Mouse (Mus musculus) kidney, embryonic 16.5 days (tissue): ENCODE measurements at regions not wholly inside any gene's neighbourhood (a gene's known extent, or its start where the extent isn't known, plus 50 kb on each side); places are given as distances from the start of the nearest gene placed in this dataset.

Experiments used
- ATAC-seq: fragments of 200-750 bp; cut with Nextera tagmentation; 2 replicates; pipeline ENCODE4 v1.8.0; 2017; ENCODE audit warnings: moderate TSS enrichment; ENCODE audit not compliant: low FRiP score, low TSS enrichment
- H3K27ac ChIP-seq: fragments of 300-500 bp; sonication (generic); 2 replicates; pipeline ENCODE4 v1.5.1; 2014; ENCODE audit warnings: low read length
- H3K27me3 ChIP-seq: fragments of 300-500 bp; sonication (generic); 2 replicates; pipeline ENCODE4 v1.6.1; 2014; ENCODE audit warnings: low read length, control low read depth, mixed read lengths; ENCODE audit not compliant: insufficient read depth
- H3K36me3 ChIP-seq: fragments of 300-500 bp; sonication (generic); 2 replicates; pipeline ENCODE4 v1.6.1; 2014; ENCODE audit warnings: low read length, control low read depth, mixed read lengths; ENCODE audit not compliant: insufficient read depth
- H3K4me1 ChIP-seq: fragments of 300-500 bp; sonication (generic); 2 replicates; pipeline ENCODE4 v1.6.1; 2014; ENCODE audit warnings: low read length, control low read depth, mixed read lengths; ENCODE audit not compliant: insufficient read depth
- H3K4me2 ChIP-seq: fragments of 300-500 bp; sonication (generic); replicated peaks from 2 replicates; pipeline ENCODE4 v1.6.1; 2014; ENCODE audit warnings: low read depth, low read length
- H3K4me3 ChIP-seq: fragments of 300-500 bp; sonication (generic); 2 replicates; pipeline ENCODE4 v1.5.1; 2014; ENCODE audit warnings: mild to moderate bottlenecking, low read length
- H3K9ac ChIP-seq: fragments of 300-500 bp; sonication (generic); replicated peaks from 2 replicates; pipeline ENCODE4 v1.6.1; 2014; ENCODE audit warnings: low read length
- H3K9me3 ChIP-seq: fragments of 300-500 bp; sonication (generic); 2 replicates; pipeline ENCODE4 v1.6.1; 2016; ENCODE audit warnings: low read length, control low read depth
- WGBS: fragments of 180-500 bp; shearing (Covaris S2); extraction: QIAGEN DNeasy Blood & Tissue Kit; methylation state at CpG from one replicate; pipeline ENCODE4 v1.1.7; 2014; 5-methylcytosine and 5-hydroxymethylcytosine counted together

GRCm38 (mm10) chr2:50417135-50417534 is 120.5 kb upstream of the Mmadhc start:
- Histone ChIP-seq H3K4me1 (no peaks in the 10 kb centered on the region), H3K27ac (no peak overlapping the region), H3K4me2 (no peak overlapping the region), H3K27me3 (no peaks in the 10 kb centered on the region), H3K4me3 (no peak overlapping the region), H3K9ac (no peak overlapping the region), H3K9me3 (no peaks in the 10 kb centered on the region), H3K36me3 (no peaks in the 10 kb centered on the region)
- ATAC-seq: no peak
- WGBS: 98% methylated on average over 5 of the region's 5 CpGs

GRCm38 (mm10) chr2:50416056-50416455 is 119.5 kb upstream of the Mmadhc start:
- WGBS: 91% methylated on average over 2 of the region's 2 CpGs
- no peak for ATAC-seq
- H3K4me2 ChIP-seq: no peak overlapping the region
- no peak overlapping the region for H3K4me3 ChIP-seq
- no peaks in the 10 kb centered on the region for H3K36me3 ChIP-seq
- H3K27ac ChIP-seq: no peak overlapping the region
- no peak overlapping the region for H3K9ac ChIP-seq
- H3K9me3 ChIP-seq: no peaks in the 10 kb centered on the region
- H3K27me3 ChIP-seq: no peaks in the 10 kb centered on the region
- H3K4me1 ChIP-seq: no peaks in the 10 kb centered on the region

- H3K27ac ChIP-seq: no peak overlapping the region
- 83% methylated on average over 4 of the region's 4 CpGs for WGBS
- no peaks in the 10 kb centered on the region for H3K27me3 ChIP-seq
- H3K4me1 ChIP-seq: no peaks in the 10 kb centered on the region
- H3K4me3 ChIP-seq: no peak overlapping the region
- no peaks in the 10 kb centered on the region for H3K36me3 ChIP-seq
- no peak overlapping the region for H3K4me2 ChIP-seq
- no peak for ATAC-seq
- no peak overlapping the region for H3K9ac ChIP-seq
- H3K9me3 ChIP-seq: no peaks in the 10 kb centered on the region
Observed at GRCm38 (mm10) chr2:50405932-50406331, 109.3 kb upstream of the Mmadhc start.

- no peaks in the 10 kb centered on the region for H3K4me1 ChIP-seq
- H3K36me3 ChIP-seq: no peaks in the 10 kb centered on the region
- H3K9ac ChIP-seq: no peak overlapping the region
- no peak for ATAC-seq
- H3K27me3 ChIP-seq: no peaks in the 10 kb centered on the region
- H3K4me2 ChIP-seq: no peak overlapping the region
- H3K4me3 ChIP-seq: no peak overlapping the region
- no peak overlapping the region for H3K27ac ChIP-seq
- 91% methylated on average over 6 of the region's 6 CpGs for WGBS
- H3K9me3 ChIP-seq: no peaks in the 10 kb centered on the region
Observed at GRCm38 (mm10) chr2:50403106-50403505, 106.5 kb upstream of the Mmadhc start.

GRCm38 (mm10) chr2:50398576-50398975 is 102.0 kb upstream of the Mmadhc start:
- no peak for ATAC-seq
- Histone ChIP-seq H3K4me3 (no peak overlapping the region), H3K27ac (no peak overlapping the region), H3K9ac (no peak overlapping the region), H3K27me3 (no peaks in the 10 kb centered on the region), H3K4me2 (no peak overlapping the region), H3K36me3 (no peaks in the 10 kb centered on the region), H3K9me3 (no peaks in the 10 kb centered on the region), H3K4me1 (no peaks in the 10 kb centered on the region)
- 85% methylated on average over 5 of the region's 5 CpGs for WGBS

- no peak overlapping the region for H3K9ac ChIP-seq
- no peaks in the 10 kb centered on the region for H3K27me3 ChIP-seq
- no peaks in the 10 kb centered on the region for H3K9me3 ChIP-seq
- H3K4me3 ChIP-seq: no peak overlapping the region
- H3K27ac ChIP-seq: no peak overlapping the region
- 79% methylated on average over 16 of the region's 16 CpGs for WGBS
- 0 out of 2 replicates have a peak, but pooled peaks cover 5% of the 10 kb centered on the region for H3K4me1 ChIP-seq
- ATAC-seq: no peak
- no peaks in the 10 kb centered on the region for H3K36me3 ChIP-seq
- H3K4me2 ChIP-seq: no peak overlapping the region
Observed at GRCm38 (mm10) chr2:50377609-50378413, 81.2 kb upstream of the Mmadhc start.

- Histone ChIP-seq H3K27me3 (no peaks in the 10 kb centered on the region), H3K27ac (no peak overlapping the region), H3K36me3 (no peaks in the 10 kb centered on the region), H3K9me3 (no peaks in the 10 kb centered on the region), H3K9ac (no peak overlapping the region), H3K4me3 (no peak overlapping the region), H3K4me1 (0 out of 2 replicates have a peak, but pooled peaks cover 5% of the 10 kb centered on the region), H3K4me2 (no peak overlapping the region)
- 41% methylated on average over 2 of the region's 2 CpGs for WGBS
- ATAC-seq: no peak
Observed at GRCm38 (mm10) chr2:50373626-50374025, 77.0 kb upstream of the Mmadhc start.

GRCm38 (mm10) chr2:50373006-50373405 is 76.4 kb upstream of the Mmadhc start:
- Histone ChIP-seq H3K36me3 (no peaks in the 10 kb centered on the region), H3K4me3 (no peak overlapping the region), H3K9ac (no peak overlapping the region), H3K27ac (no peak overlapping the region), H3K4me2 (no peak overlapping the region), H3K9me3 (no peaks in the 10 kb centered on the region), H3K27me3 (no peaks in the 10 kb centered on the region), H3K4me1 (0 out of 2 replicates have a peak, but pooled peaks cover 5% of the 10 kb centered on the region)
- ATAC-seq: no peak
- 66% methylated on average over 7 of the region's 7 CpGs for WGBS

- Histone ChIP-seq H3K27ac (no peak overlapping the region), H3K4me1 (0 out of 2 replicates have a peak, but pooled peaks cover 5% of the 10 kb centered on the region), H3K9me3 (no peaks in the 10 kb centered on the region), H3K27me3 (no peaks in the 10 kb centered on the region), H3K4me3 (no peak overlapping the region), H3K36me3 (no peaks in the 10 kb centered on the region), H3K4me2 (no peak overlapping the region), H3K9ac (no peak overlapping the region)
- WGBS: 84% methylated on average over 4 of the region's 4 CpGs
- no peak for ATAC-seq
Observed at GRCm38 (mm10) chr2:50368831-50369230, 72.2 kb upstream of the Mmadhc start.

- no peaks in the 10 kb centered on the region for H3K27me3 ChIP-seq
- 0 out of 2 replicates have a peak, but pooled peaks cover 4% of the 10 kb centered on the region for H3K4me1 ChIP-seq
- no peak overlapping the region for H3K4me3 ChIP-seq
- no peaks in the 10 kb centered on the region for H3K36me3 ChIP-seq
- no peaks in the 10 kb centered on the region for H3K9me3 ChIP-seq
- H3K4me2 ChIP-seq: no peak overlapping the region
- no peak for ATAC-seq
- 75% methylated on average over 6 of the region's 6 CpGs for WGBS
- no peak overlapping the region for H3K9ac ChIP-seq
- no peak overlapping the region for H3K27ac ChIP-seq
Observed at GRCm38 (mm10) chr2:50368351-50368750, 71.8 kb upstream of the Mmadhc start.
